Mouse (Mus musculus) adrenal gland, adult 10 weeks (tissue): Measurements from ENCODE around the gene Car5a. TPM values are rescaled to one million over a fixed set of nuclear protein-coding genes. Genes with fewer than 3 reads are reported as not detected.

Source experiments
- polyA plus RNA-seq: library from polyadenylated mRNA; stranded (reverse); fragments of 350-450 nt; fragmentation: Illumina TruSeq; extraction: RNeasy Lipid Tissue Mini Kit (QIAGEN cat#74804); gene quantifications from one replicate; pipeline ENCODE4 v1.2.3, GENCODE M21; 2014; ENCODE audit warnings: low read depth, low replicate concordance

Car5a gene
- not detected for polyA plus RNA-seq

GRCm38 (mm10) chr8:121944831-121945230 lies at the start of gene Car5a:
TSS of gene Car5a (minus strand) at chr8:121944904.

GRCm38 (mm10) chr8:121949222-121949800 lies 4.6 kb upstream of the Car5a start, which contains the start of gene Banp:
TSS of gene Banp (plus strand) at chr8:121949750.

GRCm38 (mm10) chr8:121907587-121908248 lies 37.0 kb downstream of the Car5a start, which contains the start of gene Slc7a5:
TSS of gene Slc7a5 (minus strand) at chr8:121907694.

Other genes starting within 250 kb of the Car5a start
- 0.17 TPM for gene Jph3, start 215.3 kb downstream of the Car5a start, polyA plus RNA-seq
- gene Klhdc4, start 115.3 kb downstream of the Car5a start, polyA plus RNA-seq, result 2.6 TPM
- gene Slc7a5, start 37.2 kb downstream of the Car5a start, polyA plus RNA-seq, result 8.3 TPM
- 4.4 TPM for gene Banp, start 4.8 kb upstream of the Car5a start, polyA plus RNA-seq